Mouse (Mus musculus): ENCODE data around the gene Gramd2. TPM values are rescaled to one million over a fixed set of nuclear protein-coding genes. Genes with fewer than 3 reads are reported as not detected.
"Not testable (repeated sequence)": the region's sequence is repeated elsewhere in the genome, so short reads cannot be mapped to it uniquely, and the experiment has no call there.

The Gramd2 gene
- total RNA-seq, 2 experiments from 2014 or later, result 0.07 TPM; not detected in 1

DNA sequence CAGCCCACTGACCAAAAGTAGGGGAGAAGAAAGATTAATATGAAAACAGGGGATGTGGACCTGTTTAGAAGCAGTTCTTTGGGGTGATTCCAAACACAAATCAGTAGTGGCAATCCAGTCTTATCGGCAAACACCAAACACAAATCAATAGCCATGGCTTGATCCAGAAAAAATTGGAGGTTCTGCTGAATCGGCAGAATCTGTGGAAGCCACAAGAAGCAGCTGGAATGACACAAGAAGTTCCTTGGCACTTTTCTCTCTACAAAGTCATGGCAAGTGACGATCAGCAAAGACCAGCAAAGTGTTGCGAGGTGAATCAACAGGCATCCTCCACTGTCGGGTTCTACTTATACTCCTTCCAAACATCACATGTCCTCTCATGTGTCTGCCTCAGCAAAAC lies 41.2 kb downstream of the Gramd2 start:
- DNase-seq (ENCODE audit: low spot score), result no peak

DNA sequence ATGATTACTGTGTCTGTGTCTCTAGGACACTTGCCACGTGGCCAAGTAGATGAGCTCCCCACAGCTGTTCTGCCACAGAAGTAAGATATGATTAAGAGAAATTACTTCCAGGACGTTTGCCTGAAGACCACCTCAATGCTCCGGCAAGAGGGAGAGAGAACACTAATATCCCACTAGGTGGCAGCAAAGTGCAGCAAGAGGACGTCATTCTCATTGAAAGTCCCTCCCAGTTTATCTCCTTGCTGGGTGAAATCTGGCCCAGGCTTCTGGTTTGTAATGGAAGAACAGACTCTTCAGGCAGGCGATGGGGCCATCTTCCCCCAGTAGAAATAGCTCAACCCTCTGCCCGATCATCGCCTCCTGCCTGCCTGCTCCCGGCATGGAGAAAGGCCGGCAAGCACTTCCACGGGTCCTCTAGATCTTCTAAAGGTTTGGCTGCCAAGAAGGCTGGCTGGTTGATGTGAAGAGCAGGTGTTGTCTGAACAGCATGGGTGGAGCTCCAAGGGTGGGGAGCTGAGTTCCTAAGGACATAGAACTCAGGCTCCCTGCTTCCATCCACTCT lies 43.2 kb downstream of the Gramd2 start:
- DNase-seq (ENCODE audit: low spot score), result peak; percentile 83

DNA sequence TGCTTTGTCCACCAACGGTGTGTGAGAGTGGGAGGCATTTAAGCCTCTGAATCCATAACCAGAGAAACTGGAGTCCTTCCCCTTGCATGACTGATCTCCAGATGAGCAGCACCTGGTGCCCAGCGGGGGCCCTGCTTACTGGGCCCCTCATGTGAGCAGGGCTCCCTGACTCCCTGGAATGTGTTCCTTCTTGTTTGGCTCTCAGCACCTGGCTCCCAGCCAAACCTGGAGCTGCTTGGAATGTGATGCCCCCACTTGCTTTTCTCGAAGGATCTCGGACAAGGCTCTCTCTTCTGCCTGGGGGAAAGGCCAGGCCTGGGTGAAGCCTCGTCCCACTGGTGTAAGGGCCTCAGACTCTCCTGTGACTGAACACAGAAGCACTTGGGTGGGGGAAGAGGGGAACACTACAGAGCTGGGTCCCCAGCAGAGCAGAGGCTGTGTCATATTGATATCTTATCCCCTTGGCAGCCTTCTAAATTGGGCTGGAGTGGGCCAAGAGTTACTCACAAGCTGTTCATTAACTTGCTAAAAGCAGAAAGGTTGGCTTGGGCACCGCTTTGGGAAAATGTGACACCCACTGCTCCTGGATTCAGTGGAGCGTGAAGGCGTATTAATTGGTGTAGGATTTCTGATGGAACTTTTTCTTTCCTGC lies 44.0 kb downstream of the Gramd2 start:
- no peak for DNase-seq (ENCODE audit: low spot score)

- DNase-seq (ENCODE audit: low spot score), result no peak
Observed at GRCm38 (mm10) chr9:59725515-59725914, 45.6 kb downstream of the Gramd2 start.

GRCm38 (mm10) chr9:59727569-59728286 lies 47.8 kb downstream of the Gramd2 start:
- DNase-seq (ENCODE audit: low spot score), result no peak

- no peak for DNase-seq (ENCODE audit: low spot score)
Observed at GRCm38 (mm10) chr9:59731136-59731535, 51.2 kb downstream of the Gramd2 start.

- DNase-seq (ENCODE audit: low spot score), result no peak
Observed at GRCm38 (mm10) chr9:59733075-59733474, 53.1 kb downstream of the Gramd2 start.

DNA sequence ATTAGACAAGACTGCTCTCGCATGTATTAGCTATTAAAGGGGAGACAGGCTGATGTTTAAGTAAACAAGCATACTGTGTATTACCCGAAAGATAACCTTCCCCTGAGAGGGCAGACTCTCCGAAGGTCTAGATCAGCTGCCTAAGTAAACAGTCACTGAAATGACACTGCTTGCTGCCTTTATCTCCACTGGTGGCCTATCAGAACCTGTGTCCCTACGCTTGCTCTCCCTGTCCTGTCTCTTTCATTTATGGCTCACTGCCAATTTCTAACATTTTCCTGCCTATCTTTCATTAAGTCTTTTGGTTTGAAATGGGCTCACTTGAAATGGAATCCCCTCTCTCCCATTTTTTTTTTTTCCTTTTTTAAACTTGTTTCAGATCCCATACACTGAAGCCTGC lies 55.5 kb downstream of the Gramd2 start:
- DNase-seq (ENCODE audit: low spot score), result no peak

GRCm38 (mm10) chr9:59740593-59740992 lies 60.6 kb downstream of the Gramd2 start:
- no peak for DNase-seq (ENCODE audit: low spot score)

GRCm38 (mm10) chr9:59743903-59744302 lies 64.0 kb downstream of the Gramd2 start:
- DNase-seq (ENCODE audit: low spot score), result no peak

- DNase-seq (ENCODE audit: low spot score), result no peak
Observed at GRCm38 (mm10) chr9:59748387-59748786, 68.4 kb downstream of the Gramd2 start.

DNA sequence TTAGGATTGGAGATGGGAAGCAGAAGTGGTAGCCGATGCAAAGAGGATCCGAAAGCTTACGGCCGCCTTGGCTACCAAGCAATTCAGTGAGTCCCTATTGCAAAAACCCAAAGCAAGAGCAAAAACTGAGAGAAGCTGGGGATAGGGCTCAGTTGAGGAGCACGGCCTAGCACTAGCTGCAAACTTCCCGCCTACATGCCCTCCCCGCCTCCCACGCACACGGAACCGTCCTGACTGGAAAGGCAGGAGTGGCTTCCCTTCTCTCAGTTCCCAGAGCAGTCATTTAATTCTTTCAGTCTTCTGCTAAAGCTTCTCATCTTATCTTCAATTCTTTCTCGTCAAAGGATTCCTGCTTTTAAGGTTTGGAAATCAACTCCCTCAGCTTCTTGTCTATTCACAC lies 69.0 kb downstream of the Gramd2 start:
- DNase-seq (ENCODE audit: low spot score), result no peak

GRCm38 (mm10) chr9:59749581-59750265 lies 69.8 kb downstream of the Gramd2 start:
- no peak for DNase-seq (ENCODE audit: low spot score)

GRCm38 (mm10) chr9:59750267-59751065 lies 70.5 kb downstream of the Gramd2 start, which contains the start of the genes Senp8 and Myo9a:
TSS of gene Senp8 (minus strand) at chr9:59750710.
TSS of gene Myo9a (plus strand) at chr9:59750896.
- DNase-seq (ENCODE audit: low spot score), result peak; percentile 99

- DNase-seq (ENCODE audit: low spot score), result peak; percentile 87
Observed at GRCm38 (mm10) chr9:59751066-59751581, 71.2 kb downstream of the Gramd2 start.

DNA sequence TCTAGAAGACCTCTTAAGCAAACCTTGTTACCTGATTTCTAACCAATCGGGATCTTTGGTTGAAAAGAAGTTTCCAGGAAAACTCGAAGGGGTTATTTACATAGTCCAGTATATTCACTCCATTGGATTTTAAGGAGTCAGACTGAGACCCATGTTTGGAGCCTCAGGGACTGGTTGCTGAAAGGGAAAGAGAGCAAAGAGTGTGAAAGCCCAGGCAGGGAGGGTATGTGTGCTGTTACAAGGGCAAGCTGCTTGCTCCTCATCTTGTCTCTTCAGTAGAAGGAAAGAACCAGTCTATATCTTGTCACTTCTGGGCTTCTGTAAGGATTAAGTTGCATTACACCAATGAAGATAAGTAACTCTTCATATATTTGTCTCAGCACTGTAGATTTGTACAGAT lies 72.0 kb downstream of the Gramd2 start:
- DNase-seq (ENCODE audit: low spot score), result no peak

DNA sequence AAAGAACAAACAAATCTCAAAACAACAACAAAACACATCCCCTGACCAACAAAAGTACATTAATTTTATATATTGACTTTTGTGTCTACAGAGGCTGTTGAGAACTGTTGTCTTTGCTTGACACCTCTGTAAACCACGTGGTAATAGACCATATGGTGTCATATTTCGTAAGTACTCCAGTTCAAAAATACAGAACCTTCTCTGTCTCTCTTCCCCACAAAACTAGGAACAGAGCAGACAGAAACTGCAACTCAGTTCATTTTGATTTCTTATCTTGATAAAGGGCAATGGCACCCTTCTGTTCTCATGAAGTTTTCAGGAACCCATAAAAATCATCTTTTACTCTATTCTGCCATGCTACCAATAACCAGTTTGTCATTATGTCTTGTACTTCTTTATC lies 75.3 kb downstream of the Gramd2 start:
- no peak for DNase-seq (ENCODE audit: low spot score)

DNA sequence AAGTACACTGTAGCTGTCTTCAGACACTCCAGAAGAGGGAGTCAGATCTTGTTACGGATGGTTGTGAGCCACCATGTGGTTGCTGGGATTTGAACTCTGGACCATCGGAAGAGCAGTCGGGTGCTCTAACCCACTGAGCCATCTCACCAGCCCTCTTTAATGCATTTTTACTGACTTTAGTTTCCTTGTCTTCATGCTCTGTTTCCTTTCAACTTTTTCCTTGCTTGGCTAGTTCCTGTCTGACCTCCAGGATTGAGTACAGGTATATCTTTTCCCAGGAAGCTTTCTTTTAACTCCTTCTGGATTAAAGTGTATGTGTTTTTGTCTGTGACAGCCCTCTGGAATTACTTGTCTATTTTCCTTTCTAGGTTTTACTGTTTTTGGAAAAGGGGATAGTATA lies 77.1 kb downstream of the Gramd2 start:
- DNase-seq (ENCODE audit: low spot score), result not testable (repeated sequence)

DNA sequence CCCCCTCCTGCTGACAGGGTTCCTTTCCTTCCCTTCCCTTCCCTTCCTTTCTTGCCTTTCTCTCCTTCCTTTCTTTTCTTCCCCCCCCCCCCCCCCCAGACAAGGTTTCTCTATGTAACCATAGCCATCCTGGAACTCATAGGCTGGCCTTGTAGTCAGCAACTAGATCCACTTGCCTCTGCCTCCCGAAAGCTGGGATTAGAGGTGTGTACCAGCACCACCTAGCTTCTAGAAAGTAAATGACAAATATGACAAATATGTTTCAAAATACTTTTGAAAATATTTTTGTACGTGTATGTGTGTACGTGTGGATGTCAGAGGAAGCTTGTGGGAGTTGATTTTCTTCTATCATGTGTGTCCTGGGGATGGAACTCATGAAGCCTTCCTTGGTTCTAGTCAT lies 80.6 kb downstream of the Gramd2 start:
- no peak for DNase-seq (ENCODE audit: low spot score)

GRCm38 (mm10) chr9:59766966-59767461 lies 87.1 kb downstream of the Gramd2 start:
- DNase-seq (ENCODE audit: low spot score), result not testable (repeated sequence)

All from gastrocnemius, adult 18-20 months (tissue).